Mouse (Mus musculus): ENCODE data around the gene Nr1h4.

The Nr1h4 gene

DNA sequence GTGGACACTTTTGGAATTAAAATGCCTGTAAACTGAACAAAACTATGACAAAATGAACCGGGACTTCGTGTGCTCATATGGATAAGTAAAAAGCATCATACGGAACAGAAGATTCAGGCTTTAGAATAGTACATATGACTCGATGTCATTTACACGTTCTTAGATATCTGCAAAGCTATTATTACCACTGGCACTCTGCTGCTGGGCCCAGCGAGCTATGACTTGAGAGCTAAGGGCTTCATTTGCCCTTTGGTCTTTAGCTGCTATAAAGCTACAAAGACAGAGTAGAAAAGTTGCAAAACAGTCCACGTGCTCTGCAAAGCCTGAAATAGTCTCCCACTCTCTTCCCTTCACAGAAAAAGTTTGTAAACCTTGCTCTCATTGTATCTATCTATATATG is 10.9 kb downstream of the Nr1h4 start:
- no peak for ATAC-seq (ENCODE audit: insufficient number of reproducible peaks, low FRiP score, low TSS enrichment)

DNA sequence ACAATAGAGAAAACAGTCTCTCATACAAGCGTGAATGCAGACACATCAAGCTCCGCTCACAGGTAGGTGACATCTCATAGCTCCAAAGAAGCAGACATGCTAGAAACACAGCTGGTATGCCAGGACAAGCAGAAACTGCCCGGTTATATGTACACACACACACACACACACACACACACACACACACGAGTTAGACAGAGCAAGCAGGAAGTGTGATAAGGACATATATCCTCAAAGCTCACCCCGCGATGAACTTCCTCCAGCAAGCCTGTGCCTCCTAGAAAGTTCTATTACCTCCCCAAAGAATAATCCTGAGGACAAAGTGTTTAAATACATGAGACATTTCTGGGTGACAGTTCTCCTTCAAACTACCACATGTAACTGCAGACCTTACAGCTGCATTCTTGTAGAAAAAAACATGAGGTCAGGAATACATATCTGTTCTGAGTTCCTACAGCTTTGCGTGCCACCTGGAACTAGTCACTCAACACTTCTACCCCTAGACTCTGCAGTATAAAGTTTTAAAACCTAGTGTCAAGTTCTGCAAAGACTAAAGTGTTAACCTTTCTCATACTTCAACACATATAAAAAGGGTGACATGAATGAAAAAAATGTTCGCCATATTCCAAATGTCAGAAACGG is 11.5 kb downstream of the Nr1h4 start:
- no peak for ATAC-seq (ENCODE audit: insufficient number of reproducible peaks, low FRiP score, low TSS enrichment)

- ATAC-seq (ENCODE audit: insufficient number of reproducible peaks, low FRiP score, low TSS enrichment), result no peak
Measured at GRCm38 (mm10) chr10:89520381-89520780, 13.0 kb downstream of the Nr1h4 start.

GRCm38 (mm10) chr10:89519226-89519625 is 14.2 kb downstream of the Nr1h4 start:
- no peak for ATAC-seq (ENCODE audit: insufficient number of reproducible peaks, low FRiP score, low TSS enrichment)

DNA sequence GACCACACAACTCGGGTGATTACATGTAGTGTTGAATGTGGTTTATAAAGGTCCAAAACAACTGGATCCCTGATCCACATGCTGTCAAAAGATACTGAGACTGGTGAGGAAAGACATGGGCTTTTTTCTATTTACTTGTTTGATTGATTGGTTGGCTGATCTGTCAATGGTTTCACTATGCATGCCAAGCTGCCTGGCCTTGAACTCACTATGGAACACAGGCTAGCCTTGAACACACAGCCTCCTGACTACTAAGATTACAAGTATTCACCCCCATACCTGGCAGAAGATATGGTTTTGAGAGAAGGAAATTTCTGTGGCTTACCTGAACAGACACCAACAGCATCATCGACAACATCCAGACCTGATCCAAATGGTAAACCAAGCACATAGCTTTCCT is 15.0 kb downstream of the Nr1h4 start:
- no peak for ATAC-seq (ENCODE audit: insufficient number of reproducible peaks, low FRiP score, low TSS enrichment)

DNA sequence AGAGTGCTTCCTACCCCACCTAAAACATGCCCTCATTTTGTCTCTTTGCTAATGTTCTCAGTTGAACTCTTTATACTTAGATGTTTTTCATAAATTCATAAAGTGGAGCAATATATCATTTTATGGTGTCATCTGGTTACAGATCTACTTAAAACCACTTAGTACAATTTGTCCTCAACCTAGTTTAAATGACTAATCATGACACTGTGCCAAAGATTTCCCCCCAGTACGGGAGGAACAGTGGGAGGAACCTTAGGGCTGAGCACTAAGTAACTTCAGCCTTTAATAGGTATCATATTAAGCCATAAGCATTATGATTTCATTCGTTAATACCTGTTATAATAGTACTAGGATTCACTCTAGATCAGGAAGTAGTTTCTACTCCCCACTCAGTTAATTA is 17.6 kb downstream of the Nr1h4 start:
- no peak for ATAC-seq (ENCODE audit: insufficient number of reproducible peaks, low FRiP score, low TSS enrichment)

GRCm38 (mm10) chr10:89512562-89512961 is 20.8 kb downstream of the Nr1h4 start:
- no peak for ATAC-seq (ENCODE audit: insufficient number of reproducible peaks, low FRiP score, low TSS enrichment)

DNA sequence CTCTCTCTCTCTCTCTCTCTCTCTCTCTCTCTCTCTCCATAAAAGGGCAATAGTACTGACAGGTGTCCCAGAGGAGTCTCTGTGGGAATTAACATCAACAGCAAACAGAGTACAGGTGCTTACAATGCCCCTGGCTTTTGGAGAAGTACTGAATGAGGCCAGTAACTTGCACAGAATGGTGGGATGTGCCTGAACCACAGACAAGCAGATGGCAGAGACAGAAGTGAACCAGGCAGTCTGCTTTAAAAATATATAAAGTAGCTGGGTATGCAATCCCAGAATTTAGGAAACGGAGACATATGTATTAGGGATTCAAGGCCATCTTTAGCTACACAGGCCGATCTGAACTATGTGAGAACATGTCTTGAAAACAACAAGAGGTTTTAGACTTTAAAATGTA is 22.8 kb downstream of the Nr1h4 start:
- ATAC-seq (ENCODE audit: insufficient number of reproducible peaks, low FRiP score, low TSS enrichment), result no peak

DNA sequence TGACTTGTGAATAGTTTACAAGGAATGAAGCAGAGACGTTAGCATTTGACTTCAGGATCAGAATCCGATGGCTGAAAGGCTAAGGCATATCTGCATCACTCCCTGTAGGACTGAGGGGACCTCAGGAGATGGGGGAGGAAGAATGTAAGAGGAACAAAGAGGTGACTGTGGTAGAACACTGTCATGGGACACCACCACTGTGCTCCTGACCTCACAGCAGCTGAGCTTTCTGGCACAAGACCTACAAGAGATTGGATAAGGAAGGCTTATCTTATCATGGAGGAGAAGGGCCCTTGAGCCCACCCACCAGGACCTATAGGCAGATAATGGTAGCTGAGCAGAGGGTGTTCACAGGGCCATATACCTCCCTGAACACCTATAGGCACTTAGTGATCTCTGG is 24.8 kb downstream of the Nr1h4 start:
- ATAC-seq (ENCODE audit: insufficient number of reproducible peaks, low FRiP score, low TSS enrichment), result no peak

GRCm38 (mm10) chr10:89506479-89506878 is 26.9 kb downstream of the Nr1h4 start:
- no peak for ATAC-seq (ENCODE audit: insufficient number of reproducible peaks, low FRiP score, low TSS enrichment)

DNA sequence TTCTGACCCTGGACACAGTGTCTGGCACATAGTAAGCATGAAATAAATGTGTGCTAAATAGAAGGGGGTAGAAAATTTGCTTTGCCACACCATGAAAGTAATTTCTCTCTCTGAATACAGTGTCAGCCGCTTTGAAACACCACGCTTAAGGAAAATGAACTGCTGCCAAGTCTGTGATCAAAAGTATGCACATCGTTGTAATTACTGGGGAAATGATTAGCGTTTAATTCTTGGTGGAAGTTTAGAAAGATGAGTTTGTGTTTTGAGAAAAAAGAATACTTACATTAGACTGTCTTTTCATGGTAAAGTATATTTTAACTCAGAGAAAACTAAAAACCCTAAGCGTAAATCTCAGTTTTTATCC is 27.8 kb downstream of the Nr1h4 start:
- no peak for ATAC-seq (ENCODE audit: insufficient number of reproducible peaks, low FRiP score, low TSS enrichment)

GRCm38 (mm10) chr10:89504952-89505591 is 28.3 kb downstream of the Nr1h4 start:
- ATAC-seq (ENCODE audit: insufficient number of reproducible peaks, low FRiP score, low TSS enrichment), result no peak

GRCm38 (mm10) chr10:89502986-89503560 is 30.3 kb downstream of the Nr1h4 start:
- ATAC-seq (ENCODE audit: insufficient number of reproducible peaks, low FRiP score, low TSS enrichment), result no peak

DNA sequence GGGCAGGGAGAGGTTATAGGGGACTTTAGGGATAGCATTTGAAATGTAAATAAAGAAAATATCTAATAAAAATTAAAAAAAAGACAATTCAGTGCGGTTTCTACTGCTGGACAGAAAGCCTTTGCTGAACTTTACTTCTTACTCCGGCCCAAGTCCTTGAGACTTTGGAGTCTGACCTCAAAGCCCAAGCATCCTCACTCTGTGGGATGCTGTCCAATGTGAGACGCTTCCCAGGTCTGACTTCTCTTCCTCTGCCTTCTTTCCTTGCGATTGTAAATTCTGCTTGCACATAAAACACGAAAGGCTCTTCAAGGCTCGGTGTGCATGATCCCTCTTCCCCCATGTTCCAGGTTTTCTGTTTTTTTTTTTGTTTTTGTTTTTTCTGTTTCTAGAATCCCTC is 31.5 kb downstream of the Nr1h4 start:
- ATAC-seq (ENCODE audit: insufficient number of reproducible peaks, low FRiP score, low TSS enrichment), result no peak

DNA sequence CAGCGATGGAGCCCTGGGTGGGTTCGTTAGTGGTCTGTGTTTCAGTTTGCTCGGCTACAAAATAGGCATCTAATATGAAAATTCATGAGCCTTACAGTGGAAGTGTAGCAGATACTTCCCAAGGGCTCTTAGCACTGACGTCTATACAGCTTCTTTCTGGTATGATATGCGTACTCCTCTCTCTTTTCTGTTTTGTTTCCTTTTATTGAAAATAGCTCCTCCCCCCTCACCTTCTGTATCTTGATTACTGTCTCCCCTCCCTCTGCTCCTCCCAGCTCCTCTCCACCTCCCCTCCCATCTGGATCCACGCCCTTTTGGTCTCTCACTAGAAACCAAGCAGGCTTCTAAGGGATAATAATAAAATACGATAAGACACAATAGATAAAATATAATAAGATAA is 37.8 kb downstream of the Nr1h4 start:
- ATAC-seq (ENCODE audit: insufficient number of reproducible peaks, low FRiP score, low TSS enrichment), result no peak

GRCm38 (mm10) chr10:89491321-89491720 is 42.1 kb downstream of the Nr1h4 start:
- ATAC-seq (ENCODE audit: insufficient number of reproducible peaks, low FRiP score, low TSS enrichment), result no peak

DNA sequence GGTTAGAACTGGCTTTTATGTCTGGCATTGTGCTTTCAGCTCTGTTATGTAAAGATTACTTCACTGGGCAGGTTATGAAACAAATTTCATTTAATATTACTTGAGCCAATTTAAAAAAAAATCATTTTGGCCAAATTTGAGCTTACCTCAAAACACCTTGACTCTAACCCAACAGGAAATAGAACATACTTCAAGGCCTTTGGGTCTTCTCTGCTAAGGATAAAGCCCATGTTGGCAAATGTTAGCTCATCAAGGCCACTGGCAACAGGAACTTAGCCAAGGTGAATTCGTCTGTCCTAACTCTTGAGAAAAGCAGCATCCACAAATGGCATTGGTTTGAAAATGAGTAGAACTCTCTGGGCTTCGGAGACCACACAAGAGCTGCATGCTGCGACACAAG is 43.1 kb downstream of the Nr1h4 start:
- no peak for ATAC-seq (ENCODE audit: insufficient number of reproducible peaks, low FRiP score, low TSS enrichment)

- no peak for ATAC-seq (ENCODE audit: insufficient number of reproducible peaks, low FRiP score, low TSS enrichment)
Measured at GRCm38 (mm10) chr10:89489459-89489858, 43.9 kb downstream of the Nr1h4 start.

DNA sequence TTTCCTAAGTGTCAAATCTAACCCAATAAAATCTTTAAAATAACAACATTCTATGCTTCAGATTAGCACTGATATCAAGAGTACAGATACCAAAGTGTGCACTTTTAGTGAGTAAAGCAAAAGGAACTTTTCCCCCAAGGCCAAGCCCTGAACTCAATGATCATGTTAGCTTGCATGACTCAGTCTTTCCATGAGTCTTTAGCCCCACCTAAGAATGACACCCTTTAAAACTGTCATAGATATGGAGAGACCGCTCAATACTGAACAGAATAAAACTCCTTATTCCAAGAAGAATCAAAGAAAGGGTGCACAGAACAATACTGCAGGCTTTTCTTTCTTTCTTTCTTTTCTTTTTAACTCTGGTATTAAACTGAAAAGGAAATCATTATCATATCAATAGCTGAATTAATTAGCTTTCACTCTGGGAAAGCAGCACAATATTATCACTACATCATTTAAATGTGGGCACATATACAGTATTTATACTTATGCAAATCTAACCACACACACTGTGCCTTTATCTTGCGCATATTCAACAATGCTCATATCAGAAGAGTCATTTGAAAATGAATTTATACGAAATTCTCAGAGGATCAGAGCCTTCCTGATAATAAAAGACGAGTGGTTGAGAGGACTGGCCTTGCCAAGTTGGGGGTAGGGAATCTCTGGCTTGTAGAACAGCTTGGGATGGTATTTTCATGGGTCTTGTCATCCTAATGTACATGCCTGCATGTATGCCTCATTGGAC is 46.2 kb downstream of the Nr1h4 start:
- no peak for ATAC-seq (ENCODE audit: insufficient number of reproducible peaks, low FRiP score, low TSS enrichment)

- no peak for ATAC-seq (ENCODE audit: insufficient number of reproducible peaks, low FRiP score, low TSS enrichment)
Measured at GRCm38 (mm10) chr10:89484907-89485306, 48.5 kb downstream of the Nr1h4 start.

- no peak for ATAC-seq (ENCODE audit: insufficient number of reproducible peaks, low FRiP score, low TSS enrichment)
Measured at GRCm38 (mm10) chr10:89483812-89484602, 49.4 kb downstream of the Nr1h4 start.

Measured in cerebellum, adult (tissue).